Mouse (Mus musculus) embryonic facial prominence, embryonic 13.5 days (tissue): ENCODE data around the gene Gli3. TPM values are rescaled to one million over a fixed set of nuclear protein-coding genes. Genes with fewer than 3 reads are reported as not detected.
A peak's percentile ranks its signal among the peaks of the same experiment; 100 is the strongest.

Experiments used
- ATAC-seq: fragments of 200-750 bp; cut with Nextera tagmentation; 2 replicates; pipeline ENCODE4 v1.8.0; 2017; ENCODE audit warnings: low read depth; ENCODE audit not compliant: insufficient number of reproducible peaks, insufficient read depth, low FRiP score, low TSS enrichment
- H3K27ac ChIP-seq: fragments of 300-500 bp; sonication (generic); 2 replicates; pipeline ENCODE4 v1.5.1; 2015; ENCODE audit warnings: moderate library complexity, mild to moderate bottlenecking, inconsistent platforms
- H3K27me3 ChIP-seq: fragments of 300-500 bp; sonication (generic); 2 replicates; pipeline ENCODE4 v1.6.1; 2015; ENCODE audit warnings: mild to moderate bottlenecking, inconsistent platforms
- H3K36me3 ChIP-seq: fragments of 300-500 bp; sonication (generic); 2 replicates; pipeline ENCODE4 v1.6.1; 2015; ENCODE audit warnings: mild to moderate bottlenecking, inconsistent platforms
- H3K4me1 ChIP-seq: fragments of 300-500 bp; sonication (generic); 2 replicates; pipeline ENCODE4 v1.6.1; 2015; ENCODE audit warnings: inconsistent platforms
- H3K4me2 ChIP-seq: fragments of 300-500 bp; sonication (generic); 2 replicates; pipeline ENCODE4 v1.6.1; 2015; ENCODE audit warnings: moderate library complexity, mild to moderate bottlenecking, inconsistent platforms
- H3K4me3 ChIP-seq: fragments of 300-500 bp; sonication (generic); 2 replicates; pipeline ENCODE4 v1.5.1; 2015; ENCODE audit warnings: mild to moderate bottlenecking, inconsistent platforms
- H3K9ac ChIP-seq: fragments of 300-500 bp; sonication (generic); 2 replicates; pipeline ENCODE4 v1.6.1; 2015; ENCODE audit warnings: mild to moderate bottlenecking, inconsistent platforms
- H3K9me3 ChIP-seq: fragments of 300-500 bp; sonication (generic); 2 replicates; pipeline ENCODE4 v1.6.1; 2016; ENCODE audit warnings: inconsistent platforms
- WGBS: fragments of 180-500 bp; shearing (Covaris S2); methylation state at CpG from one replicate; pipeline ENCODE4 v1.1.7; 2015; ENCODE audit warnings: mixed read lengths; 5-methylcytosine and 5-hydroxymethylcytosine counted together
- polyA plus RNA-seq: library from polyadenylated mRNA; unstranded; fragments of >200 nt; fragmentation: Nextera tagmentation; extraction: Ambion mirVana; gene quantifications from 2 replicates; pipeline ENCODE4 v1.2.1, GENCODE M21; 2015

Gli3 gene
- polyA plus RNA-seq, 1 experiment from 2014 or later, result 32.8 TPM

- no peaks in the 10 kb centered on the region for H3K36me3 ChIP-seq
- no peak overlapping the region for H3K4me3 ChIP-seq
- H3K4me2 ChIP-seq, result no peak overlapping the region
- no peaks in the 10 kb centered on the region for H3K9me3 ChIP-seq
- no peak overlapping the region for H3K9ac ChIP-seq
- peaks cover 39% of the 10 kb centered on the region for H3K4me1 ChIP-seq
- no peak for ATAC-seq
- H3K27me3 ChIP-seq, result no peaks in the 10 kb centered on the region
- 38% methylated on average over 4 of the region's 4 CpGs for WGBS
- H3K27ac ChIP-seq, result no peak overlapping the region
These were observed 35.3 kb downstream of the Gli3 start for GRCm38 (mm10) chr13:15498338-15498737.

GRCm38 (mm10) chr13:15510925-15511324 lies 47.9 kb downstream of the Gli3 start:
- no peaks in the 10 kb centered on the region for H3K27me3 ChIP-seq
- H3K27ac ChIP-seq, result no peak overlapping the region
- H3K9me3 ChIP-seq, result no peaks in the 10 kb centered on the region
- H3K36me3 ChIP-seq, result no peaks in the 10 kb centered on the region
- H3K4me1 ChIP-seq, result peaks cover 33% of the 10 kb centered on the region
- no peak overlapping the region for H3K9ac ChIP-seq
- no peak overlapping the region for H3K4me3 ChIP-seq
- H3K4me2 ChIP-seq, result no peak overlapping the region
- no peak for ATAC-seq

DNA sequence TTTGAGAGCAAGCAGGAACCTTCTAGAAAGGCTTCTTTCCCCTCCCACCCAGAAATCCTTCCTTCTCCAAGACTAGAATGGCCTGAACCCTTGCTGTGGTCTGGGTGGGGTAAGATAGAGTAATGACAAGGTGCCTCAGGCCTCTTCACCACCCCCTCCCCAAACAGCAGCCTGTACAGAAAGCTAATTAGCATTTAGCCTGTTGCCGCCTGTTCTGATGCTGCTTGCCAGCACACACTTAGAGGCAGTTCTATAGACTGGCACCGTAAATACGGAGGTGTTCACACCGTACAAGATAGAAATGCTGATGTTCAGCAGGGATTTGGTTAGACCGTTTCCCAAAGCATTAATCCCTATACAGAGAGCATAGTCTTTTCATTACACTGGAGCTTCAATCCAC lies 50.1 kb downstream of the Gli3 start:
- 74% methylated on average over 5 of the region's 5 CpGs for WGBS
- no peaks in the 10 kb centered on the region for H3K36me3 ChIP-seq
- no peak for ATAC-seq

DNA sequence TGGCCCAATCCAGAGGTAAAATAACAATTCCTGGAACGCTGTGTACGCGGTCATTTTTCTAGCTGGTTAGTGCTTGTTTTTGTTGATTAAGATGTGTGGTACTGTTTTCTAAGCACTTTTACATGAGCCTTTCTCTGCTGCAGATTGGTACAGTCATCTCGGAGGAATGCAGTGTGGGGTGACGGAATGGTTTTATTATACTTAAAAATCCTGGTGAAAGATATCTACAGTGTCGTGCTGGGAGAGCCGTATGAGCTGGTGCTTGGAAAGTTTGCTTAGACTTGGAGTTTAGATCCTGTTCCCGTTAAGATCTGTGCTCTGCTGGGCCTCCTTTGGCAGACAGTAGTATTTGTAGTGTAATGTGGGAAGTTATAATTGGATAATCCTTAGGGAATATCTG lies 51.0 kb downstream of the Gli3 start:
- ATAC-seq, result no peak
- Histone ChIP-seq H3K27ac (0 out of 2 replicates have a peak overlapping the region, but pooled peaks have one; percentile 4), H3K9me3 (no peaks in the 10 kb centered on the region), H3K36me3 (no peaks in the 10 kb centered on the region), H3K4me1 (peaks cover 32% of the 10 kb centered on the region), H3K9ac (no peak overlapping the region), H3K4me3 (no peak overlapping the region), H3K27me3 (no peaks in the 10 kb centered on the region), H3K4me2 (no peak overlapping the region)
- 76% methylated on average over 8 of the region's 8 CpGs for WGBS

More for the DNA sequence above, 50.1 kb downstream of the Gli3 start:
- no peak overlapping the region for H3K9ac ChIP-seq
- H3K27ac ChIP-seq, result 0 out of 2 replicates have a peak overlapping the region, but pooled peaks have one; percentile 28
- H3K4me3 ChIP-seq, result no peak overlapping the region
- no peaks in the 10 kb centered on the region for H3K9me3 ChIP-seq
- peaks cover 33% of the 10 kb centered on the region for H3K4me1 ChIP-seq
- no peaks in the 10 kb centered on the region for H3K27me3 ChIP-seq
- H3K4me2 ChIP-seq, result no peak overlapping the region

GRCm38 (mm10) chr13:15517048-15517760 lies 54.2 kb downstream of the Gli3 start:
- Histone ChIP-seq H3K9me3 (no peaks in the 10 kb centered on the region), H3K4me2 (no peak overlapping the region), H3K9ac (no peak overlapping the region), H3K4me1 (peaks cover 22% of the 10 kb centered on the region), H3K27ac (no peak overlapping the region), H3K36me3 (no peaks in the 10 kb centered on the region), H3K4me3 (no peak overlapping the region), H3K27me3 (no peaks in the 10 kb centered on the region)
- WGBS, result 85% methylated on average over 9 of the region's 9 CpGs
- no peak for ATAC-seq

GRCm38 (mm10) chr13:15520353-15520752 lies 57.3 kb downstream of the Gli3 start:
- H3K27ac ChIP-seq, result no peak overlapping the region
- no peaks in the 10 kb centered on the region for H3K27me3 ChIP-seq
- H3K36me3 ChIP-seq, result no peaks in the 10 kb centered on the region
- no peak overlapping the region for H3K4me2 ChIP-seq
- H3K9ac ChIP-seq, result no peak overlapping the region
- no peak for ATAC-seq
- H3K9me3 ChIP-seq, result no peaks in the 10 kb centered on the region
- 78% methylated on average over 2 of the region's 2 CpGs for WGBS
- no peak overlapping the region for H3K4me3 ChIP-seq
- peaks cover 8% of the 10 kb centered on the region for H3K4me1 ChIP-seq

DNA sequence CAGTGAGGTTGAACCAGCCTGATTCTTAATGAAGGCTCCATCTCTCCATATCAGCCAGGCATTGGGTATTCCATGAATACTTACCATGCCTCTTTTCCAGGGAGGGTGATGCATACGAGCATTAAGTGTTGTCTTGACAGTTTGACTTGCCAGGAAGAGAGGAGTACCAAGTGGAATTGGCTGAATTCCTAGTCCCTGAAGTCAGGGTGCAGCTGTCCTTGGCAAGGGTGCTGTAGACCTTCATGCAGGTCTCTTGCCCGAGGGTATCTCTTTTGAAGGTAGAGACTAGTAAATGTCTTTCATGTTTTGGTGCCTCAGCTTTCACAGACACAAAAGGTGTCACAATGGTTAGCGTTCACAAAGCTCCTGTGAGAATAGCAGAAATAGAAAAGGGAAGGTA lies 59.1 kb downstream of the Gli3 start:
- Histone ChIP-seq H3K27me3 (no peaks in the 10 kb centered on the region), H3K4me2 (no peak overlapping the region), H3K4me3 (no peak overlapping the region), H3K4me1 (peaks cover 13% of the 10 kb centered on the region), H3K9me3 (no peaks in the 10 kb centered on the region), H3K9ac (no peak overlapping the region), H3K27ac (no peak overlapping the region), H3K36me3 (no peaks in the 10 kb centered on the region)
- 84% methylated on average over 3 of the region's 3 CpGs for WGBS
- no peak for ATAC-seq

- Histone ChIP-seq H3K9ac (no peak overlapping the region), H3K27me3 (no peaks in the 10 kb centered on the region), H3K4me3 (no peak overlapping the region), H3K27ac (no peak overlapping the region), H3K4me1 (peaks cover 14% of the 10 kb centered on the region), H3K36me3 (no peaks in the 10 kb centered on the region), H3K9me3 (no peaks in the 10 kb centered on the region), H3K4me2 (no peak overlapping the region)
- no peak for ATAC-seq
- 82% methylated on average over 8 of the region's 8 CpGs for WGBS
These were observed 61.2 kb downstream of the Gli3 start for GRCm38 (mm10) chr13:15524208-15524607.

- H3K27me3 ChIP-seq, result no peaks in the 10 kb centered on the region
- no peaks in the 10 kb centered on the region for H3K36me3 ChIP-seq
- peaks cover 18% of the 10 kb centered on the region for H3K4me1 ChIP-seq
- 72% methylated on average over 4 of the region's 4 CpGs for WGBS
- H3K4me2 ChIP-seq, result no peak overlapping the region
- no peaks in the 10 kb centered on the region for H3K9me3 ChIP-seq
- H3K27ac ChIP-seq, result no peak overlapping the region
- no peak for ATAC-seq
- H3K9ac ChIP-seq, result no peak overlapping the region
- H3K4me3 ChIP-seq, result no peak overlapping the region
These were observed 63.7 kb downstream of the Gli3 start for GRCm38 (mm10) chr13:15526691-15527090.

DNA sequence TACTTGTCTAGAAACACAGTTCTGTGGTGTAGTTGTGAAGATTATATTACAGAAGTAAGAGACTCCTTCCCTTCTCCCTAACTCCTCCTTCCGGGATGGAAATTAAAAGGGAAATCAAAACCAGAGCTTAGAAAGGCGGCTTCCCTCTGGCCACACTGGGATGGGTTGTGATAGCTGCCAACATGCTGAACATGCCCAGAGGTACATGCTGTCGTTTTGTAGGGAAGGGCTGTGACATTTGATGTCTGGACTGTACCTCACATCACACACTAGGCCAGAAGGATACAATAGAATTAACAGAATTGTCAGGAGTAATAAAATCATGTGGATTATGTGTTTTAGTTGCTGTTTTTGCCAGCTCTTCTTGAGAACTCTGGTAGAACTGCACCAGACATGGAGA lies 68.5 kb downstream of the Gli3 start:
- H3K4me2 ChIP-seq, result no peak overlapping the region
- no peaks in the 10 kb centered on the region for H3K36me3 ChIP-seq
- H3K4me1 ChIP-seq, result peaks cover 15% of the 10 kb centered on the region
- no peak overlapping the region for H3K9ac ChIP-seq
- H3K9me3 ChIP-seq, result no peaks in the 10 kb centered on the region
- no peak overlapping the region for H3K4me3 ChIP-seq
- no peaks in the 10 kb centered on the region for H3K27me3 ChIP-seq
- 23% methylated on average over 3 of the region's 3 CpGs for WGBS
- no peak for ATAC-seq
- no peak overlapping the region for H3K27ac ChIP-seq

DNA sequence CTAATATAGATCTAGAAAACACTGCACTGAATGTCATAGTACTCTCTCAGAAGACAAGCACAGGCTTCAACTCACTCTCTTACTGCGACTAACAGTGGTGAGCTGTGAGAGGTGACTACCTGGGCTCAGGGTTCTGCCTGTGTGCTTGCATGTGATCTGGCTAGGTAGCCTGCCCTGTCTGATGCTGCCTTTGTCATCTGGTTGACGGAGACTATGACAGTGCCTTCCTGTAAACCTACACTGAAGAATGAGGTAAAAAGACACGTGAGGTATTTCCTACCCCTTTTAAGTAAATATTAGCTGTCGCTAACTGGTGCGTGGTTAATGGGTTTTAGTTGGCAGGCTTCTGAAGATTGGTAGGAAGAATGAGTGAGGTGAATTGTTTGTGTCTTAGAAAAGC lies 74.2 kb downstream of the Gli3 start:
- 54% methylated on average over 5 of the region's 5 CpGs for WGBS
- Histone ChIP-seq H3K4me3 (no peak overlapping the region), H3K27me3 (no peaks in the 10 kb centered on the region), H3K9ac (no peak overlapping the region), H3K4me1 (peaks cover 35% of the 10 kb centered on the region), H3K36me3 (no peaks in the 10 kb centered on the region), H3K9me3 (no peaks in the 10 kb centered on the region), H3K4me2 (no peak overlapping the region), H3K27ac (0 out of 2 replicates have a peak overlapping the region, but pooled peaks have one; percentile 1)
- ATAC-seq, result peak; percentile 52; the same call in 1 of the 2 replicates

GRCm38 (mm10) chr13:15537611-15538010 lies 74.6 kb downstream of the Gli3 start:
- Histone ChIP-seq H3K36me3 (no peaks in the 10 kb centered on the region), H3K4me2 (no peak overlapping the region), H3K4me1 (peaks cover 38% of the 10 kb centered on the region), H3K9me3 (no peaks in the 10 kb centered on the region), H3K4me3 (no peak overlapping the region), H3K27me3 (no peaks in the 10 kb centered on the region), H3K27ac (no peak overlapping the region; the same call in 1 of the 2 replicates), H3K9ac (no peak overlapping the region)
- 58% methylated on average over 3 of the region's 3 CpGs for WGBS
- ATAC-seq, result no peak; the same call in 1 of the 2 replicates
